Mouse (Mus musculus) CH12.LX (cell line): ENCODE results near the gene Mettl16. TPM values are rescaled to one million over a fixed set of nuclear protein-coding genes. Genes with fewer than 3 reads are reported as not detected.
A peak's percentile ranks its signal among the peaks of the same experiment; 100 is the strongest.

Experiments
- DNase-seq: peaks from one replicate; pipeline ENCODE4 v3.0.0-alpha.2; 2013; ENCODE audit errors: extremely low read depth
- H3K27ac ChIP-seq: 2 replicates; pipeline ENCODE4 v1.5.1; 2012; ENCODE audit warnings: low read depth, mild to moderate bottlenecking, control low read depth, moderate library complexity; ENCODE audit not compliant: insufficient read depth
- H3K27me3 ChIP-seq: replicated peaks from 2 replicates; pipeline ENCODE3; 2012; ENCODE audit warnings: inconsistent platforms
- H3K36me3 ChIP-seq, 2 experiments: replicated peaks in 1 of 2; 2 replicates each; pipeline versions ENCODE3 to v1.6.1; 2012; ENCODE audit warnings: inconsistent platforms in 1 of 2, low read length in 1 of 2, mild to moderate bottlenecking in 1 of 2, mixed read lengths in 1 of 2, moderate library complexity in 1 of 2; ENCODE audit not compliant: control insufficient read depth in 1 of 2, insufficient read depth in 1 of 2
- H3K4me1 ChIP-seq, 2 experiments: 2 replicates each; pipeline ENCODE4 v1.6.1; 2012; ENCODE audit warnings: inconsistent platforms in 1 of 2, moderate library complexity in 1 of 2; ENCODE audit not compliant: insufficient read depth in 2 of 2, control insufficient read depth in 1 of 2
- H3K4me2 ChIP-seq: 2 replicates; pipeline ENCODE4 v1.6.1; 2012; ENCODE audit warnings: low read depth, mild to moderate bottlenecking, control low read depth; ENCODE audit not compliant: poor library complexity, insufficient read depth, severe bottlenecking
- H3K4me3 ChIP-seq, 3 experiments: fragments of 150-350 bp in 1 of 3; sonication (generic) in 1 of 3; replicated peaks in 1 of 3; 2 replicates each; pipeline versions ENCODE3 to v1.5.1; 2011 to 2012; ENCODE audit warnings: low read depth in 2 of 3, low read length in 2 of 3, mild to moderate bottlenecking in 2 of 3, moderate library complexity in 2 of 3, control low read depth in 1 of 3, improper control_type of control experiment in 1 of 3, inconsistent platforms in 1 of 3, mixed read lengths in 1 of 3; ENCODE audit not compliant: poor library complexity in 1 of 3
- H3K79me2 ChIP-seq: replicated peaks from 2 replicates; pipeline ENCODE4 v1.6.1; 2012; ENCODE audit warnings: mild to moderate bottlenecking, moderate library complexity; ENCODE audit not compliant: control insufficient read depth, poor library complexity, insufficient read depth, severe bottlenecking; ENCODE audit errors: extremely low read depth
- H3K9ac ChIP-seq: 2 replicates; pipeline ENCODE4 v1.6.1; 2012; ENCODE audit warnings: low read depth, mild to moderate bottlenecking, control low read depth, moderate library complexity; ENCODE audit not compliant: insufficient read depth
- H3K9me3 ChIP-seq: replicated peaks from 2 replicates; pipeline ENCODE3; 2012; ENCODE audit warnings: low read length, inconsistent platforms, mixed read lengths
- BHLHE40 ChIP-seq: IDR thresholded peaks from 2 replicates; pipeline ENCODE4 v1.6.1; 2011; ENCODE audit warnings: mild to moderate bottlenecking, low read depth, low read length, improper control_type of control experiment
- CHD1 ChIP-seq: IDR thresholded peaks from 2 replicates; pipeline ENCODE4 v1.6.1; 2012; ENCODE audit warnings: low read depth, low read length, improper control_type of control experiment, inconsistent platforms
- CHD2 ChIP-seq: IDR thresholded peaks from 2 replicates; pipeline ENCODE4 v1.6.1; 2011; ENCODE audit warnings: low read length, improper control_type of control experiment
- CTCF ChIP-seq, 2 experiments: IDR thresholded peaks in 1 of 2; conservative IDR thresholded peaks in 1 of 2; 2 replicates each; pipeline ENCODE4 v1.5.1; 2011 to 2012; ENCODE audit warnings: low read depth in 2 of 2, low read length in 2 of 2, improper control_type of control experiment in 1 of 2, inconsistent platforms in 1 of 2, mild to moderate bottlenecking in 1 of 2, moderate library complexity in 1 of 2
- E2F4 ChIP-seq: IDR thresholded peaks from 2 replicates; pipeline ENCODE4 v1.6.1; 2011; ENCODE audit warnings: low read depth, low read length, improper control_type of control experiment; ENCODE audit not compliant: insufficient replicate concordance
- ELF1 ChIP-seq: IDR thresholded peaks from 2 replicates; pipeline ENCODE4 v1.6.1; 2014; ENCODE audit warnings: low read depth, mild to moderate bottlenecking, inconsistent platforms, low read length, improper control_type of control experiment
- GABPA ChIP-seq: IDR thresholded peaks from 2 replicates; pipeline ENCODE4 v1.6.1; 2012; ENCODE audit warnings: low read depth, low read length, improper control_type of control experiment, inconsistent platforms; ENCODE audit not compliant: insufficient replicate concordance
- HCFC1 ChIP-seq: IDR thresholded peaks from 2 replicates; pipeline ENCODE4 v1.6.1; 2012; ENCODE audit warnings: low read depth, mild to moderate bottlenecking, inconsistent platforms, low read length, improper control_type of control experiment
- JUN ChIP-seq: IDR thresholded peaks from 2 replicates; pipeline ENCODE4 v1.6.1; 2011; ENCODE audit warnings: low read depth, mild to moderate bottlenecking, low read length, improper control_type of control experiment, moderate library complexity; ENCODE audit not compliant: insufficient read depth
- JUND ChIP-seq: conservative IDR thresholded peaks from 2 replicates; pipeline ENCODE4 v1.6.1; 2011; ENCODE audit warnings: low read depth, low read length, improper control_type of control experiment
- KAT2A ChIP-seq: IDR thresholded peaks from 2 replicates; pipeline ENCODE4 v1.6.1; 2012; ENCODE audit warnings: low read length, improper control_type of control experiment, inconsistent platforms; ENCODE audit not compliant: insufficient replicate concordance
- MAFK ChIP-seq: IDR thresholded peaks from 2 replicates; pipeline ENCODE4 v1.6.1; 2011; ENCODE audit warnings: low read length, improper control_type of control experiment; ENCODE audit not compliant: insufficient replicate concordance
- MAZ ChIP-seq: IDR thresholded peaks from 2 replicates; pipeline ENCODE4 v1.6.1; 2012; ENCODE audit warnings: low read depth, mild to moderate bottlenecking, inconsistent platforms, low read length, improper control_type of control experiment, moderate library complexity
- MEF2A ChIP-seq: IDR thresholded peaks from 2 replicates; pipeline ENCODE4 v1.6.1; 2014; ENCODE audit warnings: low read depth, mild to moderate bottlenecking, inconsistent platforms, low read length, improper control_type of control experiment, borderline replicate concordance
- MXI1 ChIP-seq: IDR thresholded peaks from 2 replicates; pipeline ENCODE4 v1.6.1; 2011; ENCODE audit warnings: mild to moderate bottlenecking, low read depth, low read length, improper control_type of control experiment
- MYC ChIP-seq: IDR thresholded peaks from 2 replicates; pipeline ENCODE4 v1.6.1; 2011; ENCODE audit warnings: low read depth, mild to moderate bottlenecking, improper control_type of control experiment, low read length
- NELFE ChIP-seq: IDR thresholded peaks from 2 replicates; pipeline ENCODE4 v1.6.1; 2011; ENCODE audit warnings: low read depth, low read length, improper control_type of control experiment
- NRF1 ChIP-seq: IDR thresholded peaks from 2 replicates; pipeline ENCODE4 v1.6.1; 2014; ENCODE audit warnings: low read depth, mild to moderate bottlenecking, inconsistent platforms, low read length, improper control_type of control experiment, moderate library complexity
- PAX5 ChIP-seq: IDR thresholded peaks from 2 replicates; pipeline ENCODE4 v1.6.1; 2012; ENCODE audit warnings: low read length, inconsistent platforms, mixed read lengths
- POLR2A ChIP-seq: IDR thresholded peaks from 2 replicates; pipeline ENCODE4 v1.6.1; 2011; ENCODE audit warnings: low read depth, mild to moderate bottlenecking, improper control_type of control experiment, low read length
- POLR2AphosphoS2 ChIP-seq: IDR thresholded peaks from 2 replicates; pipeline ENCODE4 v1.6.1; 2011; ENCODE audit warnings: low read depth, low read length, improper control_type of control experiment
- RAD21 ChIP-seq: IDR thresholded peaks from 2 replicates; pipeline ENCODE4 v1.6.1; 2011; ENCODE audit warnings: low read depth, mild to moderate bottlenecking, low read length, improper control_type of control experiment, moderate library complexity
- SIN3A ChIP-seq: IDR thresholded peaks from 2 replicates; pipeline ENCODE4 v1.6.1; 2012; ENCODE audit warnings: low read length, improper control_type of control experiment, inconsistent platforms
- SMC3 ChIP-seq: IDR thresholded peaks from 2 replicates; pipeline ENCODE4 v1.6.1; 2011; ENCODE audit warnings: low read depth, low read length, improper control_type of control experiment
- TBP ChIP-seq: conservative IDR thresholded peaks from 2 replicates; pipeline ENCODE4 v1.6.1; 2011; ENCODE audit warnings: low read depth, low read length, improper control_type of control experiment
- TCF12 ChIP-seq: IDR thresholded peaks from 2 replicates; pipeline ENCODE4 v1.6.1; 2014; ENCODE audit warnings: low read depth, mild to moderate bottlenecking, inconsistent platforms, low read length, improper control_type of control experiment
- UBTF ChIP-seq: IDR thresholded peaks from 2 replicates; pipeline ENCODE4 v1.6.1; 2012; ENCODE audit warnings: low read depth, mild to moderate bottlenecking, inconsistent platforms, low read length, improper control_type of control experiment, moderate library complexity
- USF2 ChIP-seq: conservative IDR thresholded peaks from 2 replicates; pipeline ENCODE4 v1.6.1; 2011; ENCODE audit warnings: low read depth, low read length, improper control_type of control experiment
- ZC3H11A ChIP-seq: IDR thresholded peaks from 2 replicates; pipeline ENCODE4 v1.6.1; 2012; ENCODE audit warnings: low read depth, mild to moderate bottlenecking, inconsistent platforms, low read length, improper control_type of control experiment
- ZKSCAN1 ChIP-seq: IDR thresholded peaks from 2 replicates; pipeline ENCODE4 v1.6.1; 2012; ENCODE audit warnings: low read depth, inconsistent platforms, low read length, improper control_type of control experiment, borderline replicate concordance
- ZMIZ1 ChIP-seq: IDR thresholded peaks from 2 replicates; pipeline ENCODE4 v1.6.1; 2012; ENCODE audit warnings: low read depth, mild to moderate bottlenecking, inconsistent platforms, low read length, improper control_type of control experiment
- ZNF384 ChIP-seq: IDR thresholded peaks from 2 replicates; pipeline ENCODE4 v1.6.1; 2012; ENCODE audit warnings: low read depth, low read length, improper control_type of control experiment, inconsistent platforms
- dilution Hi-C: fragments of 300-500 bp; cut with MboI; formaldehyde crosslinking; loops from 2 replicates; pipeline ENCODE4 v1.14.3; 2020; ENCODE audit warnings: low sequenced_read_pairs; ENCODE audit not compliant: extremely low pct_unique_long_range_greater_than_20kb, extremely low pct_ligation_motif_present
- in situ Hi-C: fragments of 300-500 bp; cut with MboI; formaldehyde crosslinking; loops from 3 replicates; pipeline ENCODE4 v1.14.3; 2019; ENCODE audit warnings: low sequenced_read_pairs, low pct_ligation_motif_present, low pct_unique_long_range_greater_than_20kb, mixed read lengths
- polyA plus RNA-seq: library from polyadenylated mRNA; unstranded; fragments of >175 nt; gene quantifications from 2 replicates; pipeline ENCODE4 v1.2.1, GENCODE M21; 2012; ENCODE audit warnings: low read depth; ENCODE audit not compliant: insufficient read length
- total RNA-seq, 2 experiments: library from RNA; depleted of rRNA; stranded (reverse); fragments of 300-350 nt in 1 of 2; fragments of >200 nt in 1 of 2; gene quantifications; 2 replicates each; pipeline ENCODE4 v1.2.3; 2012 to 2014

Mettl16 gene
- total and polyA plus RNA-seq, 3 experiments: 79.3 to 119 (median 80.0) TPM

GRCm38 (mm10) chr11:74829812-74830211 lies 59.2 kb downstream of the Mettl16 start (continued):
- TF ChIP-seq MAZ (no peak; the same call in 1 of the 2 replicates), MEF2A (0 out of 2 replicates have a peak, but pooled peaks have one; percentile 44), KAT2A (no peak), POLR2AphosphoS2 (peak; percentile 89; the same call in 1 of the 2 replicates), ELF1 (peak; percentile 90), ZNF384 (no peak), POLR2A (peak; percentile 39; the same call in 1 of the 2 replicates), CHD1 (0 out of 2 replicates have a peak, but pooled peaks have one; percentile 70), SIN3A (no peak), JUND (no peak), GABPA (no peak), TCF12 (no peak; the same call in 1 of the 2 replicates), MYC (0 out of 2 replicates have a peak, but pooled peaks have one; percentile 20), NRF1 (peak; percentile 48; the same call in 1 of the 2 replicates), UBTF (peak; percentile 63; the same call in 1 of the 2 replicates), RAD21 (no peak)

DNA sequence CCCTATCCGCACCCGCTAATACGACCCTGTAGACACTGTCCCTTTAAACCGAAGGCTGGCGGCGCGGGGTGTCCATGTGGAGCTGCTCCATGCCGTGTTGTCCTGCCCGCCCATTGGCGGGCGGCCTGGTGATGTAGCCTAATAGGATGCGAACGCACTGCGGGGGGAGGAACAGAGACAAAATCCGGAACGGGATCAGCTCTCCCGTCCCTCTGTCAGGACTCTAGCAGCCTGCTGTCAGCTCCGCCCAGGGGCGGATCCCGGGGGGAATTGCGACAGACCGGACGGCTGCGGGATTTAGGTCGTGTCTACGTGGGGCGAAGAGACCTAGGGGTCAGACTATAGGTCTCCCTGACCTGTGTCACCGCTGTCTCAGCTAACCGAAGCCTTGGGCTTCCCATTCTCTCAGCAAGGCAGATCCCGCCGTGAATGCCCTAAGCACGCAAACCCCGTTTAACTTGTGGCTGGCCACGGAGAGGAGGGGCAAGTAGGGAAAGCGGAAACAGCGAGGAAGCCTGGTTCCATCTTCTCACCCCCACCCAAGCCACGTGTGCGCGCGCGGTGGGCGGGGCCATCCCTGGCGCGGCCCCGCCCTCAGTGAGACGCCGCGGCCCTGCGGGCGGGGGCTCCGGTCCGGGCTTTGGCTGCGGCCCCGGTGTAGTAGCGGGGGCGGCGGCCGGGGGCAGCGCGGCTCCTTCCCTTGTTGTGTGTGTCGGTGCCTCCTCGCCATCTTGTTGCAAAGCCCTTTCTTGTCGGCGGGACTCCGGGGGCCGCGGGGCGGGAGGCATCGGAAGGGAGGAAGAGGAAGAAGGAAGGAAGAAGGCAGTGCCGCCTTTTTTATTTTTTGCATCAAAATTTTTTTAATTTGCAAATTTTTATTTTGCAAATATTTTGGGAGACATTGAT lies 59.9 kb downstream of the Mettl16 start, which contains the start of gene Mnt:
Gene Mnt (plus strand): TSS at position 665 of the 906 bp plus-strand sequence.
- in situ Hi-C loops: loop anchor here (25.0 kb wide), 1 partner anchor 443 kb away; no protein-coding TSS in a partner anchor
- dilution Hi-C loops: no loop called here
- peaks cover 4 to 21% of the 10 kb centered on the region in 2 experiments for H3K36me3 ChIP-seq
- no peaks in the 10 kb centered on the region for H3K9me3 ChIP-seq
- peak within 1 kb of the TSS; percentile 61 to 91 (median 68) for H3K4me3 ChIP-seq
- H3K27me3 ChIP-seq: no peaks in the 10 kb centered on the region
- peaks cover 17 to 71% of the 10 kb centered on the region in 2 experiments for H3K4me1 ChIP-seq
- peak; percentile 100 for DNase-seq
- peaks cover 7% of the 10 kb centered on the region for H3K79me2 ChIP-seq
- peak within 1 kb of the TSS; percentile 82 for H3K9ac ChIP-seq
- peak within 1 kb of the TSS; percentile 96 for H3K4me2 ChIP-seq
- H3K27ac ChIP-seq: peak within 1 kb of the TSS; percentile 93
- TF ChIP-seq ZC3H11A (no peak), POLR2AphosphoS2 (peak; percentile 14; the same call in 1 of the 2 replicates), CHD2 (peak; percentile 16), POLR2A (peak; percentile 54), TBP (peak; percentile 70), E2F4 (0 out of 2 replicates have a peak, but pooled peaks have one; percentile 75), NELFE (peak; percentile 38), USF2 (peak; percentile 3; the same call in 1 of the 2 replicates), MXI1 (peak; percentile 97), CTCF (conservative IDR thresholded peaks at IDR 0.05 in 1 of 2, IDR thresholded peaks at IDR 0.05 in 1 of 2; ENCODE audit: low read depth in 2 of 2, low read length in 2 of 2) (no peak), ZMIZ1 (peak; percentile 83), ZKSCAN1 (no peak), RAD21 (no peak), MAZ (peak; percentile 94), BHLHE40 (peak; percentile 56; the same call in 1 of the 2 replicates), NRF1 (peak; percentile 56), PAX5 (no peak), SIN3A (peak; percentile 99), MAFK (no peak), GABPA (no peak), MYC (peak; percentile 83), SMC3 (peak; percentile 19), KAT2A (0 out of 2 replicates have a peak, but pooled peaks have one; percentile 69), JUN (no peak), HCFC1 (peak; percentile 71), JUND (no peak), TCF12 (peak; percentile 79)
